Mouse (Mus musculus) small intestine, adult 2 months (tissue): ENCODE measurements around the gene Gm27029. TPM values are rescaled to one million over a fixed set of nuclear protein-coding genes. Genes with fewer than 3 reads are reported as not detected.
A peak's percentile ranks its signal among the peaks of the same experiment; 100 is the strongest.
"Not testable (repeated sequence)": the region's sequence is repeated elsewhere in the genome, so short reads cannot be mapped to it uniquely, and the experiment has no call there.

ENCODE experiments used
- H3K27ac ChIP-seq: fragments of 200-500 bp; 2 replicates; pipeline ENCODE4 v1.5.1; 2012; ENCODE audit warnings: low read depth, low read length, control low read depth, inconsistent platforms; ENCODE audit not compliant: insufficient read depth
- H3K27me3 ChIP-seq: fragments of 200-500 bp; 2 replicates; pipeline ENCODE4 v1.6.1; 2012; ENCODE audit warnings: mild to moderate bottlenecking, moderate library complexity, low read length, inconsistent platforms; ENCODE audit not compliant: control insufficient read depth, insufficient read depth
- H3K36me3 ChIP-seq: fragments of 200-500 bp; 2 replicates; pipeline ENCODE4 v1.6.1; 2012; ENCODE audit warnings: mild to moderate bottlenecking, low read length, control low read depth, inconsistent platforms; ENCODE audit not compliant: control insufficient read depth, insufficient read depth
- H3K4me1 ChIP-seq: fragments of 200-500 bp; 2 replicates; pipeline ENCODE4 v1.6.1; 2012; ENCODE audit warnings: low read length, inconsistent platforms, mixed read lengths; ENCODE audit not compliant: control insufficient read depth, insufficient read depth, insufficient read length
- H3K4me3 ChIP-seq: fragments of 200-500 bp; 2 replicates; pipeline ENCODE4 v1.5.1; 2012; ENCODE audit warnings: low read depth, mild to moderate bottlenecking, control low read depth, inconsistent platforms, low read length, moderate library complexity
- CTCF ChIP-seq: fragments of 200-500 bp; IDR thresholded peaks from 2 replicates; pipeline ENCODE4 v1.5.1; 2012; ENCODE audit warnings: low read depth, mild to moderate bottlenecking, control low read depth, inconsistent platforms, low read length, moderate library complexity, mixed read lengths; ENCODE audit not compliant: insufficient replicate concordance, insufficient read length; ENCODE audit errors: extremely low read depth
- POLR2A ChIP-seq: fragments of 200-500 bp; IDR thresholded peaks from 2 replicates; pipeline ENCODE4 v1.6.1; 2012; ENCODE audit warnings: low read depth, mild to moderate bottlenecking, control low read depth, inconsistent platforms, low read length, moderate library complexity
- WGBS: fragments of 180-500 bp; shearing (Covaris S2); methylation state at CpG from one replicate; pipeline ENCODE4 v1.1.7; 2018; 5-methylcytosine and 5-hydroxymethylcytosine counted together
- polyA plus RNA-seq: library from polyadenylated mRNA; depleted of rRNA; stranded (reverse); fragments of >200 nt; gene quantifications from 2 replicates; pipeline ENCODE4 v1.2.3, GENCODE M21; 2012

Gm27029 gene
- polyA plus RNA-seq, 1 experiment = not detected

DNA sequence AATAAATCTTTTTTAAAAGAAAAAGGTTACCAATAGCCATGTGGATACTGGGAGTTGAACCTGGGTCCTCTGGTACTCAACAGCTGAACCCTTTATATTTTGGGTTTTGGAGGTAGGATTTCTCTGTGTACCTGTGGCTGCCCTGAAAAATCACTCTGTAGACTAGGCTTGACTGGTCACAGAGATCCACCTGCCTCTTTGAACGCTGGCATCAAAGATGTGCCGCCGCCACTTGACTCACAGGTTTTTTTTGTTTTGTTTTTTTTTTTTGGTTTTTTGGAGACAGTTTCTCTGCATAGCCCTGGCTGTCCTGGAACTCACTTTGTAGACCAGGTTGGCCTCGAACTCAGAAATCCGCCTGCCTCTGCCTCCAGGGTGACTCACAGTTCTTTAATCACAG, 23.2 kb upstream of the Gm27029 start:
- H3K36me3 ChIP-seq = peaks cover 23% of the 10 kb centered on the region
- TF ChIP-seq POLR2A = no peak
- 70% methylated on average over 5 of the region's 5 CpGs for WGBS
- peaks cover 11% of the 10 kb centered on the region; the same call in 1 of the 2 replicates for H3K4me1 ChIP-seq
- no peak overlapping the region; the same call in 1 of the 2 replicates for H3K4me3 ChIP-seq
- H3K27me3 ChIP-seq = no peaks in the 10 kb centered on the region
- peak overlapping the region; percentile 58; the same call in 1 of the 2 replicates for H3K27ac ChIP-seq

DNA sequence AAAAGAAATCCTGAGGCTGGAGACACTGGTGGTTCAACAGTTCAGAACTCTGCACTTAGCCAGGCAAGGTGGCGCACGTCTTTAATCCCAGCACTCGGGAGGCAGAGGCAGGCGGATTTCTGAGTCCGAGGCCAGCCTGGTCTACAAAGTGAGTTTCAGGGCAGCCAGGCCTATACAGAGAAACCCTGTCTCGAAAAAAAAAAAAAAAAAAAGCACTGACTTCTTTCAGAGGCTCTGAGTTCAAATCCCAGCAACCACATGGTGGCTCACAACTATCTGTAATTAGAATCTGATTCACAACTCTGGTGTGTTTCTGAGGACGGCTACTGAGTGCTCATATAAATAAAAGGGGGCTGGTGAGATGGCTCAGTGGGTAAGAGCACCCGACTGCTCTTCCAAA, 22.3 kb upstream of the Gm27029 start:
- WGBS = 87% methylated on average over 8 of the region's 8 CpGs
- not testable (repeated sequence) for H3K4me3 ChIP-seq, H3K27ac ChIP-seq, H3K4me1 ChIP-seq, H3K27me3 ChIP-seq
- H3K36me3 ChIP-seq = peaks cover 23% of the 10 kb centered on the region

DNA sequence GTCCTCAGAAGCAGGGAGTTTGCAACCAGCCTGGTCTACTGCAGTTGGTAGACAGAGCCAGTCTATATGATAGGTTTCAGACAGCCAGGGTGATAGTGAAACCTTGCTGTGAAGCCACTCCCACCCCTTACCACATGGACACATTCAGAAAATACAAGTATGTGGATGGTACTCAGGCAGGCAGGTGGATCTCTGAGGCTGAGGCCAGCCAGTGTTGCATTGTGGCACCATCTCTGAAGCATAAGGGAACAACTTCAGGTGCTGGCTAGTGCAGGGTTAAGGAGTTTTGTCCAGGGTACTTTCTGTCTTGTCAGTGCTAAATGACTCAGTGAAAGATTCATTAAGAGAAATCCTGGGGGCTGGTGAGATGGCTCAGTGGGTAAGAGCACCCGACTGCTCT, 21.7 kb upstream of the Gm27029 start:
- WGBS = 80% methylated on average over 1 of the region's 1 CpGs
- H3K36me3 ChIP-seq = peaks cover 23% of the 10 kb centered on the region

DNA sequence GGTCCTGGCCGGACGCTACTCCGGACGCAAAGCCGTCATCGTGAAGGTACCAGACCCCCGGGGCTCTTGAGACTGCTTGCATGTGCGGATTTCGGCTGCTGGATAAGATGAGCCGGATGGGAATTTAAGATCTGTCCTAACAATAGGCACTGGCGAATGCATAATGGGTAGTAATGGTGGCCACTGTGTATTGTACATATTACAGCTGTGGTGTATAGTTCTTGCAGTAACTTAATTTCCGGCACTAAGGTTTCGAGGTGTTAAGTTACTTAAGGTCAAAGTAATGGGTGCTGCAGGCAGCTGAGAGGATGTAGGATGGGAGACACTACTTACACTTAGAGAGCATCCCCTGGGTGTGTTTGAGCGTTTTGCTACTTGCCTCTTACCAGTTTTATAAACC, 18.2 kb upstream of the Gm27029 start:
- peak overlapping the region; percentile 74 for H3K4me3 ChIP-seq
- WGBS = under 1% methylated on average over 14 of the region's 14 CpGs
- H3K4me1 ChIP-seq = peaks cover 3% of the 10 kb centered on the region; the same call in 1 of the 2 replicates
- TF ChIP-seq CTCF = no peak
- TF ChIP-seq POLR2A = no peak
- H3K36me3 ChIP-seq = peaks cover 23% of the 10 kb centered on the region
- H3K27ac ChIP-seq = peak overlapping the region; percentile 54; the same call in 1 of the 2 replicates
- no peaks in the 10 kb centered on the region for H3K27me3 ChIP-seq

More for the DNA sequence above, 21.7 kb upstream of the Gm27029 start:
- H3K27ac ChIP-seq = no peak overlapping the region
- H3K4me3 ChIP-seq = no peak overlapping the region
- peaks cover 4% of the 10 kb centered on the region; the same call in 1 of the 2 replicates for H3K4me1 ChIP-seq
- no peak for TF ChIP-seq POLR2A
- TF ChIP-seq CTCF = no peak
- no peaks in the 10 kb centered on the region for H3K27me3 ChIP-seq

DNA sequence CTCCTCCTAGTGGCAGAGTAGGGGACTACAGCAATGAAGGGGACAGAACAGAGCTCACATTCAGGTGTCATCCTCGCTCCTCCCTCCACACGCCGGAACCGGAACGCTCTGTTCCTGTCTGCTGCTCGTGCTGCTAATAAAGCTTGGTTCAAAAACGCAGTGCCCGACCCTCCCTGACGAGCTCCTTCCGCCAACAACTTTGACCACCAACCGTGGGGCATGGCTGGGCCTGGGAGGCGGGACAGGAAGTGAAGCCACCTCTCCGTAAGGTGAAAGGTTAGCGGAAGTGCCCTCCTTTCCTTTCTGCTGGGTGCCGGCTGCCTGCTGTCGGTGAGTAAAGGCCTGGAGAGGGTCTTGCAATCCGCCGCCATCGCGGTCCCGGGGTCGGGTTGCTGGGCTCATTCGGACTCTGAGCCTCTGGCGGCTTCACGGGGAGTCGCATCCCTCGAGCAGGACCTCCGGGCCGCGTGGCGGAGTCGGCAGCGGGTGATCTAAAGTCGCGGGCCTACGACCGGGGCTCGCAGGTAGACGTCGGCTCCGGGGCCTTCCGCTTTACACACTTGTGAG, 17.6 kb upstream of the Gm27029 start, which contains the start of gene Rpl27:
Gene Rpl27 (plus strand): TSS at position 172 of the 567 bp plus-strand sequence.
- Histone ChIP-seq H3K27me3 (no peaks in the 10 kb centered on the region), H3K4me1 (peaks cover 3% of the 10 kb centered on the region; the same call in 1 of the 2 replicates), H3K36me3 (peaks cover 23% of the 10 kb centered on the region), H3K27ac (peak within 1 kb of the TSS; percentile 54; the same call in 1 of the 2 replicates), H3K4me3 (peak within 1 kb of the TSS; percentile 74)
- WGBS = under 1% methylated on average over 42 of the region's 42 CpGs
- TF ChIP-seq CTCF (peak; percentile 74), POLR2A (peak; percentile 62; the same call in 1 of the 2 replicates)

DNA sequence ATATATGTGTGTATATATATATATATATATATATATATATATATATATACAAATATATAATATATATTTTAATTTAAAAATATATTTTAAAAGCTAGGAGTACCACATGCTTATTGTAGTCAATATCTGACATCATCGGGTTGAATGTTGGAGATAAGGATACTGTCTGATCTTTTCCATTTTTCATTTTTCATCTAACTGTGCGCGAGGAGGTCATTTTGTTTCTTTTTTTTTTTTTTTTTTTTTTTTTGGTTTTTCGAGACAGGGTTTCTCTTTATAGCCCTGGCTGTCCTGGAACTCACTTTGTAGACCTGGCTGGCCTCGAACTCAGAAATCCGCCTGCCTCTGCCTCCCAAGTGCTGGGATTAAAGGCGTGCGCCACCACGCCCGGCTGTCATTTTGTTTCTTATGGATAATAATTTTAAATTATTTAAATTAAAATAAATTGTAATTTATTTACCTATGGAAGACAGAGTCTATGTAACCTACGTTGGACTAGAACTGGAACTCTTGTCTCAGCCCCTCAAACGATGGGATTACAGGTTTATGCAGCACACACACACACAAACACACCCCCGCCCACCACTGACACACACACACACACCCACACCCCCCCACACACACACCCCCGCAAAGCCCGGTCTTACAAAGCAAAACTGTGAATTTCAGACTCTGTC, 17.0 kb upstream of the Gm27029 start:
- Histone ChIP-seq H3K36me3 (peaks cover 23% of the 10 kb centered on the region), H3K4me3 (peak overlapping the region; percentile 41)
- not testable (repeated sequence) for H3K27ac ChIP-seq, H3K27me3 ChIP-seq, H3K4me1 ChIP-seq
- WGBS = 28% methylated on average over 15 of the region's 15 CpGs

DNA sequence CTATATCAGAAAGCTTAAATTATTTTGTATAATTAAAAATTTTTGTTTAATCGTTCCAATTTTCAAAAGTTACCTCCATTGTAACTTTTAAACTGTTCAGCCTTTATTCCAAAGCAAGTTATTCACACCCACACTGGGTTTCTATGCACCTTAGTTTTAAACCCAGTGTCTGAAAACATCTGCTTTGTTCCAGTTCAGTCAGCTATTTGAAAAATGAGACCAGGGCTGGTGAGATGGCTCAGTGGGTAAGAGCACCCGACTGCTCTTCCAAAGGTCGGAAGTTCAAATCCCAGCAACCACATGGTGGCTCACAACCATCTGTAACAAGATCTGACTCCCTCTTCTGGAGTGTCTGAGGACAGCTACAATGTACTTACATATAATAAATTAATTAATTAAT, 13.4 kb upstream of the Gm27029 start:
- peaks cover 24% of the 10 kb centered on the region for H3K36me3 ChIP-seq
- H3K27me3 ChIP-seq, H3K4me1 ChIP-seq, H3K27ac ChIP-seq, H3K4me3 ChIP-seq: not testable (repeated sequence)
- 52% methylated on average over 3 of the region's 3 CpGs for WGBS

DNA sequence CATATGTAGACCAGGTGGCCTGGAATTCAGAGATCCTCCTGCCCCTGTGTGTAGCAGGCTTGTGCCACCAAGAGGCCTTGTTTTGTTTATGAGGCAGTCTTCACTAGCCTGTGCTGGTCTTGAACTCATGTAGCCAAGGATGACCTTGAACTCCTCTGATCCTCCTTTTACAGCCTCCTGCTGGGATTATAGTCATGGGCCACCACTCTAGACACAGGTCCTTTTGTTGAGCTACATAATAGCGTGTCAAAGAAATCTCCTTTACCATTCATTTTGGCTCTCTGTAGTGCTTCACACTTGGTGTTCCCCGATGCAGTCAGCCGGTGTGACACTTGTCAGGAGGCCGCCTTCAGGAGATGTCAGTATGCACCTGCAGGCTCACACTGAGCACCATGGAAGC, 12.3 kb upstream of the Gm27029 start:
- WGBS = 88% methylated on average over 4 of the region's 4 CpGs
- peaks cover 32% of the 10 kb centered on the region for H3K36me3 ChIP-seq
- no peak overlapping the region for H3K4me3 ChIP-seq
- no peaks in the 10 kb centered on the region for H3K27me3 ChIP-seq
- TF ChIP-seq CTCF (no peak), POLR2A (no peak)
- no peak overlapping the region for H3K27ac ChIP-seq
- no peaks in the 10 kb centered on the region for H3K4me1 ChIP-seq
